Mouse (Mus musculus): ENCODE measurements around the gene Zfp366. TPM values are rescaled to one million over a fixed set of nuclear protein-coding genes. Genes with fewer than 3 reads are reported as not detected.
"Not testable (repeated sequence)": the region's sequence is repeated elsewhere in the genome, so short reads cannot be mapped to it uniquely, and the experiment has no call there.

The Zfp366 gene
- total RNA-seq (2022) = 10 to 100 TPM in 2 of 4 experiments, 1 to 10 TPM in 2; 7.9 to 12.2 (median 9.7) TPM

DNA sequence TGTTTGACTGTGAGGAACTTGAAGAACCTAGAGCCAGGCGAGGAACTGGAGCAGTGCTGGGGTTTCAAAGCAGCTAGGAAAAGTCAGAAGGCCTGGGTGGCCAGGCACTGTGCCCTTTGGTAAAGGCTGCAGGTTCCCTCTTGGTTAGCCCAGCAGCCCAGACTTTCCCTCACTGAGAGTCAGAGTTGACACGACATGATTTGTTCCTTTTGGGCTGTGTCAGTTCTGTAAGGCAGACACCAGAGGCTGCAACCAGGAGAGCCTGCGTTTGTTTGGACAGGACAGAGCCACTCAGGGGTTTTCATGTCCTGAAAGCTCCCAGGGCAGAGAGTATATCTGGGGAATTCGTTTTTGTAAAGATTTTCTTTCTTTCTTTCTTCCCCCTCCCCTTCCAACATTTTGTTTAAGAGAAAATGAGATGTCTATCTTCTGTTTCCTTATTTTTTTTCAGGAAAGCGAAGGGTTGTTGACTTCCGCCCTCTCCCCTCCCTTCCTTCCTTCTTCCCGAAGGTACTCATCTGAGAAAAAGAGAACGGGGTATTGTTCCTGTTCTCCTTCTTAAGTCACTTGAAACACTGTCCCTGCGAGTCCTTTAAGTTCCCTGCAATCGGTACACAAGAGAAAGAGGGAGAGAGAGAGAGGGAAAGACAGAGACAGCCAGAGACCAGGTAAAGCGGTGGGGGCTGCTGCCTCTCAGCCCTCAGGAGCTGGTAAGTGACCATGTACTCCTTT lies at the start of gene Zfp366:
TSS of gene Zfp366 (plus strand) at position 669 of the 732 bp plus-strand sequence.
- DNase-seq (ENCODE audit: low spot score) = peak; percentile 58

DNA sequence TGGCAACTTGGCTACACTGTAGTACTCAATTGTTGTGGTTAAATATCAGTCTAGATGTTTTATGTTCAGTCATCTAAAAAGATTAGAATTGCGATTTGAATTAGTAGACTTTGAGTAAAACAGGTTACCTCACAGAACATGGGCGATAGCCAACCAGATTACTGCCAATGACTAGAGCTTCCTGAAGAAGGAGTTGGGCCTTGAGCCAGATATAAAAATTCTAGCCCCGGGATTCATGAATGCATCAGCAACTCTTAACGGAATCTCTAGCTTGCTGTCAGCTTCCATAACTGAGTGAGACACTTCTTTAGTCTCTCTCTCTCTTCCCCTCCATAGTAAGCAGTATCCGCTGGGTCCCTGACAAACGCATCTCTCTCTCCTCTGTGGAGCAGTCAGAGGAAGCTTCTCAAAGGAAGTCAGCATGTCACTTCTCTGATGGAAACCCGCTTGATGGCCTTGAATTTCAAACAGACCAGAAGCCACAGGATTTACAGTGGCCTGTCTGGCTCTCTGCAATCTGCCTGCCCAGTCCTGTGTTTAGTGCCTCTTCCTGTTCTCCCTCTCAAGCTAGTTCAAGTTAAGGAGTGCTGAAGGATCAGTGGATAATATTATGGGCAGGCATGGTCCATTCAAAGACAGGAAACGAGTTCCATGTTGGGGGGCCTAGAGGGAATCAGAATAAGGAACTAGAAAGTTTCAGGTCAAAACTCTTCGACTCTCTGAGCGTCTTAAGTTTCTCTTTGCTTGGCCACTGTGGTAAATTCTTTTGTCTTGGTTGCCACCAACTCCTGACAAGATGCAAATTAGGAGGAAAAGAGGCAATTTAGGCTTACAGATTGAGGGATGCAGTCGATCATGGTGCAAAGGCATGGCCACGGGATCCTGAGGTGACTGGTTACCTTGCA lies 46.0 kb upstream of the Zfp366 start:
- no peak for DNase-seq (ENCODE audit: low spot score)

DNA sequence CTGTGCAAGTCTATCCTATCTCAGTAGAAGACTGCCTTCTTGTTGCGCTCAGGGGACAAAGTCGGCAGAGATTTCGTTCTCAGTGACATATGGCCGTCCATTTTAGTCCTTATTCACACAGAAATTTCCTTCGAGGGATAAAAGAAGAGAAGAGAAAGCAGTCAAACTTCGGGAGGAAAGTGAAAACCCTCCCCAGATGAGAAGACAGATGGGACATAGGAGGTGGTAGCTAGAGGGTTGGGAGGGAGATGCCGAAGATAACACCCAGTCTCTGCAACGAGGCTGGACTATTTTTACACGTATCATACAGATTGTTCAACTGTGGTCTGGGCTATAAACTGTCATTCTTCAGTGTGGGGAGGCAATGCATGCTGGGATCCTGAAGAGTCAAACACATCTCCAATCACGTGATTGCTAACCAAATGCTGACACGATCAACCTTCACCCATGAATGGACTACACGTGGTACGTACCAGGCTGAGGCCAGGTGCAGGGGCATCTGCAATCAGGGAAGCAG lies 38.2 kb upstream of the Zfp366 start:
- DNase-seq (ENCODE audit: low spot score) = no peak

DNA sequence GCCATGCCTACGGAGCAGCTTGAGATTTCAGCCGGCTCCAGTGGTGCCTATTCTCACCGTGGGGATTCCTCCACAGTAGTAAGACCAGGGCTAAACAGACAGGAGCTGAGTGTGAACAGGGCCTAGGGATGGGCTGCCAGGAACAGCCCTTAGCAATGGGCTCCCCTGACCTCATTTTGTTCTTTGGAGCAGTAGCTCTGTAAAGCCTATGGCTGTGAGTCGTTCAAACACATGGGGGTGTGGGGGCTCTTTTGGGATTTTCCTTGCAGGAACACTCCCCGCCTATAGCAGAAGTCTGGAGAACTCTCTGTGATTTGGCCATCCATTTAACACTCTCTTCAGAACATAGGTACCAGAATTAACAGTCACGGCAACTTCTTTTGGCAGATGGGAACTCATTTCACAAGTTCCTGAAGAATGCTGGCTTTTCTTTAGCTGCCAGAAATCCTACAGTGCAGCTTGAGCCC lies 36.9 kb upstream of the Zfp366 start:
- DNase-seq (ENCODE audit: low spot score) = no peak

DNA sequence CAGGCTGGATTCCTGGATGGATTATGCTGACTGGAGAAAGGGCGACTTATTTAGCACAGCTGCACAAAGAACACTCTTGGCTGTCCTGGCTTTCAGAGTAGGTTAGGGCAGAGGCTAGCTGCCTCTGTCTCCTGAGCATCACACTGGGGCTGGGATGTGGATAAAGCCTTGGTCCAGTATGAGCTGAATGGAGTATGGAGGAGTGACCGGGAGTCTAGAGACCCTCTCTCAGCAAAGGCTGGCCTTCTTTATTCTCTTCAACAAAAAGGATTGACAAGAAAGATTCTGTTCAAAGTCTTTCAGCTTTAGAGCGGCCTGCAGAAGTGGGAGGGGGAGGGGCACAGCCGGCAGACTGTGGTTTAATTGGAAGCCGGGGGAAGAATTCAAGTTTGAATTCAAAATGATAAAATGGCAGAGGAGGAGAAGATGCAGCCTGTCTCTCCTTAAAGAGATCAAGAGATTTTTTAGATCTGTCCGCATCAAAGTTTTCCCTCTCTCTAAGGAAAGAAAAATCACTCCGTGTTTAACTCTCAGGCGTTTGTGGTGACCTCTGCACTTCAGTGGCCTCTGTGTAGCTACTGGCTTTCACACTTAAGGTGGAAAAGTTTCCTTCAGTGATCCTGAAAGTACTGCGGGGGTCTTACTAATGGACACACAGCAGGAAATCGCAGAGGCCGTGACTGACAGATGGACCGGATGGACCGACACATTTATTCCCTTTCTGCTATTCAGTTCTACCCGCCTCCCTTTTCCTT lies 34.9 kb upstream of the Zfp366 start:
- DNase-seq (ENCODE audit: low spot score) = no peak

DNA sequence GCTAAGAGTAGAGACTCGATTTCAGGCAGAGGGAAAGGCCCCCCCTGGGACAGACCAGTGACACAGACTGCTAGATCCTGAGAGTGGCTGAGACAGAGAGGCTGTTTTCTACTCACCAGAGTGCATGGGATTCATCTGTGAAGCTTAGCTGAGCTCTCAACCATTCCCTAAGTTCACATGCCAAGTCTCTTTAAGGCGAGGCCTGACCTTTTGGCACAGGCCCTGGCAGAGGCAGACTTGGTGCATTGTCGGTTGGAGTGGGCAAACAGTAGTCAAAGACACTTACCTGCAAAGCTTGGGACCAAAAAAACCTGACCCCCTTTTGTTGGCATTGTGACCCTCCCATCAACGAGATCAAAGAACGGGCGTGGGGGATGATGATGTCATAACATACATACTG lies 34.0 kb upstream of the Zfp366 start:
- DNase-seq (ENCODE audit: low spot score) = no peak

DNA sequence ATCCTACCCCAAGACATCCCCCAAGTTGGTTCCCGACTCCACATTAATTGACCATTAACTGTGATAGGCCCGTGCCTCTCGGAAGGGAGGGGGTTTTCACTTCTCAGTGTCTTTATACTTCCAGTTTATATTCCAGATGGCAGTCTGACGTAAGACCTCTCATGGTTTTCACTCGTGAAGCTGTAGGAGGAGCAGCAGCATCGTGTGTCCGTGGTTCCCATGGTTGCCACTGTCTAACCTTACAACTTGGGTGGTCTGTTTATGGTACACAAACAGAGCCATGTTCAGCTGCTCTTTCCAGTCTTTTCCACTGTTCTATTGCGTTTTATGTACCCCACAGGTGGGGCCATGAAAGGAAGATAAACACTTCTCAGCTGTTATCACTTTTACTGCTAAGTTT lies 33.5 kb upstream of the Zfp366 start:
- DNase-seq (ENCODE audit: low spot score) = no peak

DNA sequence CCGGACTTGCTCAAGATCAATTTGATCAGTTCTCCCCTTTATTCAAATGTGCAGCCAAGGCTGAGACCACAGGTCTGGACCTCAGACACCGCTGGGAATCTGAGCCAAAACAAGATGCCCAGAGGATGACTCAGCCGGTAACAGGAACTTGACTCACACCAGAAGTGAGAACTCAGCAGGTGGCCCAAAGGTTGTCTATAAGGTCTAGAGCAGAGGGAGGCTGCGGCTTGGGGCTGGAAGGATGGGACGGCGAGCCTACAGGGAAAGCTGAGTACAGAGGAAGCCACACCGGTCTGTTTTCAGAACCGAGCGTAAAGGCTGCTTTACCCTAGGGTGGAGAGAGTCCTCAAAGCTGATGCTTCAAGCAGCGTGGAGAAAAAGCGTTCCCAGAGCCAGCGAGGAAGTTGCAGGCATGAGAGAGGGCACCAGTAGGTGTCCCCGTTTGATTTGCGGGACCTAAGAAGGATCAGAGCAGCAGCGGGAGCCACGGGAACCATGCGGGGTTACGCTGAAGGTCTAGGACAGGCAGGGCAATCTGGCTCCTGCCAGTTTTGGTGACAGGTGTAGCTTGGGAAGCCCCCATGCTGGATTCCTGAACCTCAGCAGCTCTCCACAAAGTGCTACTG lies 32.2 kb upstream of the Zfp366 start:
- DNase-seq (ENCODE audit: low spot score) = no peak

DNA sequence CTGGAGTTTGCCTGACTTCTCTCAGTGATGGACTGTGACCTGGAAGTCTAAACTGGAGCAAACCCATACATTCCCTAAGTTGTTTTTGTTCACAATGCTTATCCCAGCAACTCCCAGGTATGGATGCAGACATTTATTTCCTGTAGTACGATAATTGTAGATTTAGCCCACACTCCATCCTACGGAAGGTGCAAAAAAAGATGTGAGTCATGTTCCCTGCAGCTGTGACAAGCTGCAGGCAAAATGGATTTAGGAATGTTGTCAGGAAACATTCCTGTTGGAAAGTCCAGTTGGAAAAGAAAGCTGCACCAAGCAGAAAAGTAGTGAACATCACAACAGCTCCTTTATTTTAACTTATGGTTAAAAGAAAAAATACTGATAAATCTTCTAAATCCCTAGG lies 26.9 kb upstream of the Zfp366 start:
- DNase-seq (ENCODE audit: low spot score) = no peak

DNA sequence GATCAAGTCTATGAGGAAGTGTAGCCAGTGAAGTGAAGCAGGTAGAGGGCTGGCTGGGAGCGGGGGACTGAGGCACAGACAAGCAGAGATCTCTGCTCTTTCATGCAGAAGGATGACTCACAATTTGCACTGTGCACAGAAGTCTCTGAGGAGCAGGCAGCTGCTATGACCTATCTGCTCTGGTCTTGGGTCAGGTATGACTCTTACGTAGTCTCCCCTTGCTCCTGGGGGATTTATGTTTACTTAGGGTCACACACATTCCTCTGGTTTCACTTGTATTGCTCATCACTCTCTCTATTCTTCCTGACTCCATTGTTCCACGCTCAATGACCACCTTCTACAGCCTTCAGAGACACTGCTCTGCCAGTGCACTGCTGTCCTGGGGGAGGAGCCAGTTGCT lies 25.9 kb upstream of the Zfp366 start:
- no peak for DNase-seq (ENCODE audit: low spot score)

DNA sequence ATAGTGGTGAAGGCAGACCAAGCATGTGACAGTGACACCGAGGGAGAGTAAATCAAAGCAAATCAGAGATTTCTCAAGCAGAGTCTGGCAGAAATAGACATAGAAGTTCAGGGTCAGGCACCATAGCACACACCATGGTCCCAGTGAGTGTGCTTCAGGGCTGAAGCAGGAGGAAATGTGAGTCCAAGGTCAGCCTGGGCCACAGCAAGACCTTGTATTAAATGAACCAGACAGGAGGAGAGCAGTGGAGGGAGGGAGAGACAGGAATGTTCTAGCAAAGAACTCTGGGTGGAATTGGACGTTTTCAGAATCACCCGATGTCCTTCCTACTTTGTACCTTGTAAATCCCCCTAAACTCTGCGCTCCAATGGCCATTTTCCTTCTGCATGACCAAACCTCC lies 21.6 kb upstream of the Zfp366 start:
- DNase-seq (ENCODE audit: low spot score) = no peak

DNA sequence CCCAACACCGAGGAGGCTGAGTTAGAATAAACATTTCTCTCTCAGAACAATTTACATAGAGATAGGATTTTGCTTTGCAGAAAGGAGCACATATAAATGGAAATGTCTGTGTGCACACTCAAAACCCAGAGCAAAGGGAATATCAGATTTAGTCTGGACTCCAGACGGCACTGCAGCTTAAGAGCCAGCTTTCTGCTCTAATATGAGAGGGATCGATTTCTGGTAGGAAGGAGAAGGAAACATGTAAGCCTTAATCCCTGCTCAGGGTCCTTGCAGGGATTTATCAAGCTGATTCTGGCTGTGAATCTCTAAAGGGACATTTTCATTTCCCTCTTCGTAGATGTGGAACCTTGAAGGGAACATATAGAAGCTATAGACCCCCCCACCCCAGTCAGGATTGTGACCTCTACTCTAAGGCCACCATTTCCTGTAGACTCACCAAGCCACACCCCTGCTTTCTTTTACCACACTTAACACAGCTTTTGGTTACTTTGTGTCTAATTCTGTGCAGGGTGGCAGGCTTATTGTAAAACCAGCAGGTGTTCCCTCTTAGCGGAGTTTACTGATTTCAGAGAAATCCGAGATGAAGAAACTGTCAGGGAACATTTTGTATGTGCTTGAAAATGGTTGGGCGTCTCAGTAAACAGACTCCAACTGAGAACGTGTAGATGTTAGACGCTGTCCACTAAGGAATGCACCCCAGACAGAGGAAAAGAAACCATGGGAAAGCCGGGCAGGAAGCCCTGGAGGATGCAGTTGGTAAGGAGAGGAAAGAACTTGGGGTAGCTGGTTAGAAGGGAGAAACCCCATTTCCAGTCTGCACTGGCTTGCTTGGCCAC lies 20.9 kb upstream of the Zfp366 start:
- no peak for DNase-seq (ENCODE audit: low spot score)

DNA sequence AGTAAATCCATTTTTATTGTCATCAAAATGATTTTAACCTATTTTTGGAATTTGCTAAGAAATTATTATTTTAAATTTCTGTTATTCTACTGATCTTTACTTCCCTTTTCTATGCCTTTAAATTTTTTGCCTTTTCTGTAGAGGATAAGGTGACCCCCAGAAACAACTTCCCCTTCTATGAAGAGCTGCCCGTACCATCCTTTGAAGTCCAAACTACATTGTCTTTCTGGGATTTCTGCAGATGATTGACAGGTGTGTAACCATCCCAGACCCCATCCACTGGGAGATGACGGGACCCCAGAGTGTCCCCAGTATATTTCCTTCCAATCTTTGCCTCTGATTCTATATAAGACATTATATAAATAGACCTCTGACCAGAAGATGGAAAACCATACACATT lies 20.3 kb upstream of the Zfp366 start:
- DNase-seq (ENCODE audit: low spot score) = no peak

DNA sequence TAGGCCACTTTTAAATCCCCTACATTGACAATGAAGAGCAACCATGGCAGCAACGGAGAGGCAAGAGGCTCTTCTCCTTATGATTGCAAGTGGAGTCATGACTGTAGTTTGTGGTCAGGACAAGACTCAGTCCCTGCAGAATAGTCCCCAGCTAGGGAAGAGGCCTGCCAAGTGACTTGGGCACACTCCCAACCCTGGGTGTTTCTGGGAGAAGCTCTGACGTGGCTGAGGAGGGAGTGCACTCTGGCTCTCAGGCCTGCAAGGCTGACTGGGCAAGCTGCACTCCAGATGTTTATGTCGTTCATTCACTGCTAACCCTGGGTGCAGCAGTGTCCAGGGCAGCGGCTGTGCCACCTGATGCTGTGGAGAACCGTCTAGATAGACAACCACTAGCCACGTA lies 15.2 kb upstream of the Zfp366 start:
- peak; percentile 86 for DNase-seq (ENCODE audit: low spot score)

DNA sequence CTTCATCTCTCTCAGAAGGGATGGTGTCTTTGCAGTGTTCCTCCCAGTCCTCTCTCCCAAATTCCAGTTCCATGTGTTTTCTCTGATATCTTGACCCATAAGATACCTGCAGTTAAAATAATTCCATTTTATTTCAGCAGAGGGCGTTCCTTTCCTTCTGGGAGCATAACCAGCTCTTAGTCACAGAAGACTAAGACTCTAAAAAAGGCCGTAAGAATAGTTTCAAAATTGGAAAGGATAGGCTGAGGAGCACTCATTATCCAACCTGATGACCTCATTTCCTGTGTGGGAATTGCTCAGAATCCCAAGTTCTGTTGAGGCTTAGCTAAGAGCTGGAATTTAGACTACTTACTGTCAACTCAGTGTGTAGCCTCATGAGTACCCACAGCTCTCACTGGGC lies 14.3 kb upstream of the Zfp366 start:
- DNase-seq (ENCODE audit: low spot score) = peak; percentile 84

DNA sequence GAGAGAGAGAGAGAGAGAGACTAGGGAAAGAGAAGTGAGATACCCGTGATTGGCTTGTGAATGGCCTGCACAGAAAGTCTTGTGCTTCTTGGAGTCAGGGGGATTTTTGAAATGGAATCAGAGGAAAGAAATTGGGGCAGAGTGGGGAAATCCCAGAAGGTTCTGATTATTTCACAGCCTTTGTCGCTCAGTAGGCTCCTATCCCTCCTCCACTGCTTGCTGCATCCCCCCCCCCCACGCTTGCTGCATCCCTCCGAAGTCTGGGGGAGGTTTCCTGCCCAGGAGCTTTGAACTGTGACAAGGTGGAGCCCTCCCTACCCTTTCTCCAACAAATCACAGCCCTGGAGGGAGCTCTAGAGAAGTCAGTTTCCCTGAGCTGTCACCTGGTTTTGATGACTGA lies 10.8 kb upstream of the Zfp366 start:
- no peak for DNase-seq (ENCODE audit: low spot score)

DNA sequence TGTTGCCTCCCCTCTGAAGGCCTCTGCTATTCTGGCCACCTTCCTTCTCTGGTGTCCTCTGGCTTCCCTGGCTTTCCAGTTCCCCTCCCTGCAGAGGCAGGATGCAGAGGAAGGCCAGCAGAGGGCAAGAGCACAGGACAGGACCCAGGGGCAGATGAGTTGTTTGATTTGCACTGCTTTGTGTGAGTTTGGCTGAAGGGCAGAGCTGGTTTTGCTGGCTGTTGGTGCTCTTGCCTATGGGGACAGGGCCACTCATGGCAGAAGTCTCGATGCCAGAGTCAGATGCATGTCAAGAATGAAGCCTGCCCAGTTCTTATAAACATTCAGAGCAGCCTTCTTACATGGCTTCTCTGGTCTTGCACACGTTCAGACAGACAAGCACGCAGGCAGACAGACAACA lies 1.8 kb upstream of the Zfp366 start:
- DNase-seq (ENCODE audit: low spot score) = not testable (repeated sequence)

DNA sequence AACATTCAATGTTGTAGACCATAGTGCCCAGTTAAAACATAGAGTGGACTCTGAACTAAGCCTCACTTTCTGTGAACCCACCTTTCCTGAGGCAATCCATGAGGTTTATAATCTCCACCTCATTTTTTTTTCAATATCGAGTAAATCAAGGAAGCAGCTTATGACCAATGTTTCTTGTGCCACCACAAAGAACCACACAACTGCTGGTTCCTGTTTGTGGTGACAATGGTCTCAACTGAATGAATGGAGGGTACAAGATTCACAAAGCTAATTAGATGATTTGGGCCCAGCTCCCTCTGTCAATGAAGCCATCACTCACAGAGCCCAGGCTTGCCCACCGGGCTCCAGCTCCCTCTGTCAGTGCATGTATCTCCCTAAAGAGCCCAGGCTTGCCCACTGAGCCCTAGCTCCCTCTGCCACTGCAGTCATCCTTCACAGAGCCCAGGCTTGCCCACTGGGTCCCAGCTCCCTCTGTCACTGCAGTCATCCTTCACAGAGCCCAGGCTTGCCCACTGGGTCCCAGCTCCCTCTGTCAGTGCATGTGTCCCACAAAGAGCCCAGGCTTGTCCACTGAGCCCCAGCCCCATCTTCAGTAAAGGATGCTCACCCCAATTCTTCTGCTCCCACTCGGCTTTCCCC lies 1.2 kb upstream of the Zfp366 start:
- no peak for DNase-seq (ENCODE audit: low spot score)

DNA sequence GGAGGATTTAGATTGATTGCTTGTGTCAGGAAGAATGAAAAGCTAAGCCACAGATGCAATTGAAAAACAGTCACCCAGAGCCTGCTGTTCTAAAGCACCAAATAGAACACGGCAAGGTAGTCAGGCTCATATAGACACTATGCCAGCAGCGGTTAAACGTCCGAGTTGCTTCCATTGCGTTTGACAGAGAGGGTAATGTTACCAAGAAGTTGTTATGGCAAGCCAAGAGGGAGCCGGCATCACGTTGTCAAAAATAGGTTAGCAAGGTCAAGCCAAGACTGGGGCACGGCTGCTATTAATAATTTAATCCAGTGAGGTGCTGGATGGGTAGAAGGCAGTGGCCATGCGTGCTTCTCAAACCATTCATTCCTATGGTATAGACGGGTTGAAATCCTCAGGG lies 950 bp downstream of the Zfp366 start:
- peak; percentile 53 for DNase-seq (ENCODE audit: low spot score)
